Mouse (Mus musculus): ENCODE data around the gene Mrpl58. TPM values are rescaled to one million over a fixed set of nuclear protein-coding genes. Genes with fewer than 3 reads are reported as not detected.

Gene Mrpl58
- 204 and 209 TPM in 2 replicates for polyA plus RNA-seq (2015; fragmentation: Nextera tagmentation; extraction: Ambion mirVana)

GRCm38 (mm10) chr11:115403338-115404124 is at the start of gene Mrpl58:
TSS of gene Mrpl58 (plus strand) at chr11:115403752.
- WGBS, result 3% methylated on average over 50 of the region's 50 CpGs

GRCm38 (mm10) chr11:115354183-115354582 is 49.4 kb upstream of the Mrpl58 start:
- peak; percentile 45; the same call in 1 of the 2 replicates for ATAC-seq (replicated peaks; ENCODE audit: low FRiP score)
- 5% methylated on average over 8 of the region's 8 CpGs for WGBS
- peaks cover 38% of the 10 kb centered on the region for H3K27me3 ChIP-seq

More at GRCm38 (mm10) chr11:115403338-115404124, at the start of gene Mrpl58:
- H3K4me1 ChIP-seq, result peaks cover 15% of the 10 kb centered on the region
- no peaks in the 10 kb centered on the region for H3K9me3 ChIP-seq (replicated peaks)
- peak within 1 kb of the TSS; percentile 82 for H3K9ac ChIP-seq
- H3K4me3 ChIP-seq (replicated peaks), result peak within 1 kb of the TSS; percentile 81
- H3K27ac ChIP-seq, result peak within 1 kb of the TSS; percentile 87
- peaks cover 27% of the 10 kb centered on the region for H3K36me3 ChIP-seq
- peak within 1 kb of the TSS; percentile 77 for H3K4me2 ChIP-seq
- peak; percentile 95 for ATAC-seq (replicated peaks; ENCODE audit: low FRiP score)
- no peaks in the 10 kb centered on the region for H3K27me3 ChIP-seq

GRCm38 (mm10) chr11:115358468-115358867 is 45.1 kb upstream of the Mrpl58 start:
- H3K4me2 ChIP-seq, result no peak overlapping the region
- H3K27ac ChIP-seq, result no peak overlapping the region
- no peak for ATAC-seq (replicated peaks; ENCODE audit: low FRiP score)

More at GRCm38 (mm10) chr11:115354183-115354582, 49.4 kb upstream of the Mrpl58 start:
- no peaks in the 10 kb centered on the region for H3K9me3 ChIP-seq (replicated peaks)
- no peaks in the 10 kb centered on the region for H3K36me3 ChIP-seq
- H3K4me2 ChIP-seq, result no peak overlapping the region
- no peak overlapping the region for H3K27ac ChIP-seq
- no peak overlapping the region for H3K4me3 ChIP-seq (replicated peaks)
- H3K9ac ChIP-seq, result no peak overlapping the region
- peaks cover 16% of the 10 kb centered on the region for H3K4me1 ChIP-seq

GRCm38 (mm10) chr11:115359293-115359692 is 44.3 kb upstream of the Mrpl58 start:
- Histone ChIP-seq H3K27me3 (peaks cover 17% of the 10 kb centered on the region), H3K4me3 (replicated peaks) (no peak overlapping the region), H3K9ac (no peak overlapping the region), H3K4me2 (no peak overlapping the region), H3K27ac (no peak overlapping the region), H3K36me3 (no peaks in the 10 kb centered on the region), H3K4me1 (peaks cover 23% of the 10 kb centered on the region), H3K9me3 (replicated peaks) (no peaks in the 10 kb centered on the region)
- no peak for ATAC-seq (replicated peaks; ENCODE audit: low FRiP score)
- 34% methylated on average over 3 of the region's 3 CpGs for WGBS

More at GRCm38 (mm10) chr11:115358468-115358867, 45.1 kb upstream of the Mrpl58 start:
- peaks cover 23% of the 10 kb centered on the region for H3K4me1 ChIP-seq
- WGBS, result 15% methylated on average over 5 of the region's 5 CpGs
- H3K36me3 ChIP-seq, result no peaks in the 10 kb centered on the region
- peaks cover 20% of the 10 kb centered on the region for H3K27me3 ChIP-seq
- no peak overlapping the region for H3K9ac ChIP-seq
- no peaks in the 10 kb centered on the region for H3K9me3 ChIP-seq (replicated peaks)
- no peak overlapping the region for H3K4me3 ChIP-seq (replicated peaks)

GRCm38 (mm10) chr11:115359726-115360125 is 43.8 kb upstream of the Mrpl58 start:
- Histone ChIP-seq H3K4me3 (replicated peaks) (no peak overlapping the region), H3K9ac (no peak overlapping the region), H3K4me1 (peaks cover 23% of the 10 kb centered on the region), H3K9me3 (replicated peaks) (no peaks in the 10 kb centered on the region), H3K27me3 (peaks cover 17% of the 10 kb centered on the region), H3K4me2 (no peak overlapping the region), H3K27ac (no peak overlapping the region), H3K36me3 (no peaks in the 10 kb centered on the region)
- WGBS, result 66% methylated on average over 6 of the region's 6 CpGs
- no peak for ATAC-seq (replicated peaks; ENCODE audit: low FRiP score)

- peaks cover 39% of the 10 kb centered on the region for H3K27me3 ChIP-seq
- no peak for ATAC-seq (replicated peaks; ENCODE audit: low FRiP score)
- no peak overlapping the region for H3K27ac ChIP-seq
- H3K36me3 ChIP-seq, result no peaks in the 10 kb centered on the region
- WGBS, result 87% methylated on average over 3 of the region's 3 CpGs
- H3K9ac ChIP-seq, result no peak overlapping the region
- peaks cover 34% of the 10 kb centered on the region for H3K4me1 ChIP-seq
- no peak overlapping the region for H3K4me3 ChIP-seq (replicated peaks)
- H3K9me3 ChIP-seq (replicated peaks), result no peaks in the 10 kb centered on the region
- no peak overlapping the region for H3K4me2 ChIP-seq
These were observed 39.4 kb upstream of the Mrpl58 start for GRCm38 (mm10) chr11:115364136-115364535.

- Histone ChIP-seq H3K36me3 (no peaks in the 10 kb centered on the region), H3K27me3 (peaks cover 60% of the 10 kb centered on the region), H3K4me1 (peaks cover 25% of the 10 kb centered on the region), H3K9ac (no peak overlapping the region), H3K9me3 (replicated peaks) (no peaks in the 10 kb centered on the region), H3K27ac (no peak overlapping the region), H3K4me3 (replicated peaks) (peak overlapping the region; percentile 60), H3K4me2 (peak overlapping the region; percentile 96)
- ATAC-seq (replicated peaks; ENCODE audit: low FRiP score), result peak; percentile 47; the same call in 1 of the 2 replicates
- 32% methylated on average over 7 of the region's 7 CpGs for WGBS
These were observed 37.4 kb upstream of the Mrpl58 start for GRCm38 (mm10) chr11:115366039-115366705.

- Histone ChIP-seq H3K27ac (no peak overlapping the region), H3K27me3 (peaks cover 66% of the 10 kb centered on the region), H3K9ac (peak overlapping the region; percentile 50), H3K4me3 (replicated peaks) (peak overlapping the region; percentile 60), H3K9me3 (replicated peaks) (no peaks in the 10 kb centered on the region), H3K4me1 (peaks cover 25% of the 10 kb centered on the region), H3K36me3 (no peaks in the 10 kb centered on the region), H3K4me2 (peak overlapping the region; percentile 96)
- ATAC-seq (replicated peaks; ENCODE audit: low FRiP score), result peak; percentile 32
- 4% methylated on average over 28 of the region's 28 CpGs for WGBS
These were observed 36.7 kb upstream of the Mrpl58 start for GRCm38 (mm10) chr11:115366706-115367394.

- ATAC-seq (replicated peaks; ENCODE audit: low FRiP score), result peak; percentile 73
- under 1% methylated on average over 39 of the region's 39 CpGs for WGBS
These were observed 36.1 kb upstream of the Mrpl58 start, which contains the start of gene Hid1 for GRCm38 (mm10) chr11:115367395-115367944. TSS of gene Hid1 (minus strand) at chr11:115367756.

GRCm38 (mm10) chr11:115370368-115370767 is 33.2 kb upstream of the Mrpl58 start:
- Histone ChIP-seq H3K9me3 (replicated peaks) (no peaks in the 10 kb centered on the region), H3K4me3 (replicated peaks) (no peak overlapping the region), H3K9ac (no peak overlapping the region), H3K27me3 (peaks cover 96% of the 10 kb centered on the region), H3K36me3 (no peaks in the 10 kb centered on the region), H3K27ac (no peak overlapping the region), H3K4me2 (no peak overlapping the region), H3K4me1 (peaks cover 32% of the 10 kb centered on the region)
- no peak for ATAC-seq (replicated peaks; ENCODE audit: low FRiP score)
- WGBS, result 47% methylated on average over 7 of the region's 7 CpGs

More at GRCm38 (mm10) chr11:115367395-115367944, 36.1 kb upstream of the Mrpl58 start, which contains the start of gene Hid1:
- H3K4me1 ChIP-seq, result peaks cover 25% of the 10 kb centered on the region
- H3K36me3 ChIP-seq, result no peaks in the 10 kb centered on the region
- H3K27ac ChIP-seq, result no peak within 1 kb of the TSS
- H3K4me2 ChIP-seq, result peak within 1 kb of the TSS; percentile 96
- peak within 1 kb of the TSS; percentile 60 for H3K4me3 ChIP-seq (replicated peaks)
- H3K27me3 ChIP-seq, result peaks cover 73% of the 10 kb centered on the region
- no peaks in the 10 kb centered on the region for H3K9me3 ChIP-seq (replicated peaks)
- H3K9ac ChIP-seq, result peak within 1 kb of the TSS; percentile 50

GRCm38 (mm10) chr11:115371354-115371753 is 32.2 kb upstream of the Mrpl58 start:
- WGBS, result 57% methylated on average over 8 of the region's 8 CpGs
- no peak for ATAC-seq (replicated peaks; ENCODE audit: low FRiP score)
- Histone ChIP-seq H3K27ac (no peak overlapping the region), H3K4me2 (no peak overlapping the region), H3K9ac (no peak overlapping the region), H3K27me3 (peaks cover 97% of the 10 kb centered on the region), H3K9me3 (replicated peaks) (no peaks in the 10 kb centered on the region), H3K36me3 (no peaks in the 10 kb centered on the region), H3K4me3 (replicated peaks) (no peak overlapping the region), H3K4me1 (peaks cover 24% of the 10 kb centered on the region)
